Mouse (Mus musculus): ENCODE results near the gene Trim80.

GRCm38 (mm10) chr11:115423091-115423490, 17.3 kb upstream of the Trim80 start:
- TF ChIP-seq POLR2A (IDR thresholded peaks at IDR 0.05; ENCODE audit: borderline replicate concordance, insufficient read depth, low read length) = no peak
- no peak for TF ChIP-seq CTCF (IDR thresholded peaks at IDR 0.05; ENCODE audit: borderline replicate concordance, insufficient read depth, low read depth, low read length)
